Mouse (Mus musculus) MEL (cell line): ENCODE results near the gene Map3k6. TPM values are rescaled to one million over a fixed set of nuclear protein-coding genes. Genes with fewer than 3 reads are reported as not detected.

ENCODE experiments used
- DNase-seq: peaks from one replicate; pipeline ENCODE4 v3.0.0; 2011; ENCODE audit warnings: low read depth, low spot score
- H3K27ac ChIP-seq: 2 replicates; pipeline ENCODE4 v1.5.1; 2012; ENCODE audit warnings: low read depth, mild to moderate bottlenecking, control low read depth, low read length, moderate library complexity; ENCODE audit not compliant: control insufficient read depth
- H3K27me3 ChIP-seq, 2 experiments: fragments of 150-350 bp in 1 of 2; sonication (generic) in 1 of 2; 2 replicates each; pipeline ENCODE4 v1.6.1; 2012; ENCODE audit warnings: low read length in 2 of 2, mild to moderate bottlenecking in 2 of 2, improper control_type of control experiment in 1 of 2, moderate library complexity in 1 of 2; ENCODE audit not compliant: insufficient read depth in 2 of 2, control insufficient read depth in 1 of 2
- H3K36me3 ChIP-seq, 2 experiments: 2 replicates each; pipeline ENCODE4 v1.6.1; 2012 to 2014; ENCODE audit warnings: low read length in 2 of 2, improper control_type of control experiment in 1 of 2, inconsistent platforms in 1 of 2, mild to moderate bottlenecking in 1 of 2; ENCODE audit not compliant: insufficient read depth in 2 of 2, control insufficient read depth in 1 of 2
- H3K4me1 ChIP-seq, 2 experiments: fragments of 150-350 bp in 1 of 2; sonication (generic) in 1 of 2; 2 replicates each; pipeline ENCODE4 v1.6.1; 2012; ENCODE audit warnings: low read length in 2 of 2, improper control_type of control experiment in 1 of 2, mild to moderate bottlenecking in 1 of 2; ENCODE audit not compliant: insufficient read depth in 2 of 2, control insufficient read depth in 1 of 2
- H3K4me3 ChIP-seq, 2 experiments: fragments of 150-350 bp in 1 of 2; sonication (generic) in 1 of 2; 2 replicates each; pipeline ENCODE4 v1.5.1; 2012; ENCODE audit warnings: low read depth in 2 of 2, low read length in 2 of 2, mild to moderate bottlenecking in 2 of 2, moderate library complexity in 2 of 2, control low read depth in 1 of 2, improper control_type of control experiment in 1 of 2; ENCODE audit not compliant: control insufficient read depth in 1 of 2, insufficient read depth in 1 of 2
- H3K79me2 ChIP-seq: 2 replicates; pipeline ENCODE4 v1.6.1; 2012; ENCODE audit warnings: mild to moderate bottlenecking, low read length, moderate library complexity; ENCODE audit not compliant: control insufficient read depth, poor library complexity, insufficient read depth
- H3K9ac ChIP-seq: 2 replicates; pipeline ENCODE4 v1.6.1; 2012; ENCODE audit warnings: low read depth, mild to moderate bottlenecking, control low read depth, low read length, moderate library complexity; ENCODE audit not compliant: control insufficient read depth, poor library complexity, severe bottlenecking
- H3K9me3 ChIP-seq: fragments of 150-350 bp; sonication (generic); replicated peaks from 2 replicates; pipeline ENCODE4 v1.6.1; 2012; ENCODE audit warnings: mild to moderate bottlenecking, low read length, improper control_type of control experiment, moderate library complexity; ENCODE audit not compliant: insufficient read depth
- CHD1 ChIP-seq: IDR thresholded peaks from 2 replicates; pipeline ENCODE4 v1.6.1; 2012; ENCODE audit warnings: low read depth, mild to moderate bottlenecking, inconsistent platforms, low read length, improper control_type of control experiment
- CHD2 ChIP-seq: IDR thresholded peaks from 2 replicates; pipeline ENCODE4 v1.6.1; 2011; ENCODE audit warnings: low read length, improper control_type of control experiment
- GABPA ChIP-seq: IDR thresholded peaks from 2 replicates; pipeline ENCODE4 v1.6.1; 2012; ENCODE audit warnings: low read depth, mild to moderate bottlenecking, inconsistent platforms, low read length, improper control_type of control experiment, moderate library complexity
- GATA1 ChIP-seq: IDR thresholded peaks from 2 replicates; pipeline ENCODE4 v1.6.1; 2011; ENCODE audit warnings: low read depth, low read length, improper control_type of control experiment
- MAX ChIP-seq: IDR thresholded peaks from 2 replicates; pipeline ENCODE4 v1.6.1; 2011; ENCODE audit warnings: low read length, improper control_type of control experiment
- MAZ ChIP-seq: IDR thresholded peaks from 2 replicates; pipeline ENCODE4 v1.6.1; 2012; ENCODE audit warnings: low read depth, mild to moderate bottlenecking, inconsistent platforms, low read length, improper control_type of control experiment
- MEF2A ChIP-seq: IDR thresholded peaks from 2 replicates; pipeline ENCODE4 v1.6.1; 2014; ENCODE audit warnings: low read depth, mild to moderate bottlenecking, inconsistent platforms, low read length, improper control_type of control experiment; ENCODE audit not compliant: poor library complexity, insufficient replicate concordance, severe bottlenecking; ENCODE audit errors: extremely low read depth
- MYC ChIP-seq: IDR thresholded peaks from 2 replicates; pipeline ENCODE4 v1.6.1; 2011; ENCODE audit warnings: low read depth, mild to moderate bottlenecking, low read length, improper control_type of control experiment, moderate library complexity
- NELFE ChIP-seq: IDR thresholded peaks from 2 replicates; pipeline ENCODE4 v1.6.1; 2011; ENCODE audit warnings: low read depth, low read length, improper control_type of control experiment
- POLR2AphosphoS5 ChIP-seq: IDR thresholded peaks from 2 replicates; pipeline ENCODE4 v1.6.1; 2012; ENCODE audit warnings: low read depth, borderline replicate concordance, mild to moderate bottlenecking, inconsistent platforms, low read length, moderate library complexity, mixed read lengths
- TAL1 ChIP-seq: IDR thresholded peaks from 2 replicates; pipeline ENCODE4 v1.6.1; 2012; ENCODE audit warnings: mild to moderate bottlenecking, inconsistent platforms, low read length, moderate library complexity, mixed read lengths
- USF1 ChIP-seq: IDR thresholded peaks from 2 replicates; pipeline ENCODE4 v1.6.1; 2014; ENCODE audit warnings: low read depth, mild to moderate bottlenecking, inconsistent platforms, low read length, improper control_type of control experiment, moderate library complexity
- polyA plus RNA-seq, 2 experiments: library from polyadenylated mRNA; stranded (reverse) in 1 of 2; unstranded in 1 of 2; fragments of >175 nt in 1 of 2; fragments of >200 nt in 1 of 2; gene quantifications; 2 replicates each; pipeline versions ENCODE4 v1.2.1 to v1.2.4; 2012; ENCODE audit warnings: low replicate concordance in 2 of 2, low read depth in 1 of 2; ENCODE audit not compliant: insufficient read length in 2 of 2, insufficient read depth in 1 of 2, missing spikeins in 1 of 2
- total RNA-seq: library from RNA; depleted of rRNA; stranded (reverse); fragments of 300-350 nt; gene quantifications from 2 replicates; pipeline ENCODE4 v1.2.3, GENCODE M21; 2012

Map3k6 gene
- total and polyA plus RNA-seq, 3 experiments: 19.1 to 21.9 TPM; not detected in 1

DNA sequence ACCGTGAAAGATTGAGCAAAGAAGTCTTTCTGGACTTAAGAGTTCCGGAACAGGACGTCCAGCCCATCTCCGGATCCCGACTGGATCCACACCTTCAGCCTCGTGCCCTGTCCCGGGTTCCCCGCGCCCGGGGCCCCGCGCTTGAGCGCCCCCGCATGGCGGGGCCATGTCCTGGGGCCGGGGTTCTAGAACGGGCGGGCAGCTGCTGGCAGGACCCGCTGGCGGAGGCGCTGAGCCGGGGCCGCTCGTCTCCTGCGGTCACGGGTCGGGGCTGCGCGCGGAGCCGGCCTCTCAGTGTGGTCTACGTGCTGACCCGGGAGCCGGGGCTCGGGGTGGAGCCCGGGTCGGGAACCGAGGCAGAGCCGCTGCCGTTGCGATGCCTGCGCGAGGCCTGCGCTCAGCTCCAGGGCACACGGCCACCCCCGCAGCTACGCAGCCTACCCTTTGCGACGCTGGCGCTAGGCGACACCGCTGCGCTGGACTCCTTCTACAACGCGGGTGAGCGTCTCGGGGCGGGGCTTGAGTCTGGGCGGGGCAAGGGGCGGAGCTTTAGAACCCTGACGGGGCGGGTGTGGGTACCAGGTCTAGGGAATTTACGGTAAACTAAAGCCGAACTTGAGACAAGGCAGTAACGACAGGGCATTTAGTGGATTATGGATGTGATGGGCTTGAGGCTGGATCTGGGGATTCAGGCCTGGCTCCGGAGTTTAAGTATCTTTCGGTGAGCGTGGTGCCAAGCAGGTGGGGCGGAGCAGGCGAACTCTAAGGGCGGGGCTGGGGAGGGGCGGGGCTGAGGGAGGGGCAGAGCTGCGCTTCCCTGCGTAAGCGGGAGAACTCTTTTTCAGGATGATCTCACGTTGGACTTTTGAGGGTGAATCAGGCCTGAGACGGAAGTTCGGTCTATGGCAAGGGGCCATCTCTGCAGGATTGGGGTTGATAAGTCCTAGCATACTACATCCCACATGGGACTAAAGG is 603 bp downstream of the Map3k6 start (continued):
- TF ChIP-seq CHD1 (no peak), GATA1 (peak; percentile 45), GABPA (no peak), USF1 (no peak), POLR2AphosphoS5 (no peak)

GRCm38 (mm10) chr4:133241910-133242309 is 1.3 kb downstream of the Map3k6 start:
- Histone ChIP-seq H3K4me1 (peaks cover 10 to 67% of the 10 kb centered on the region in 2 experiments), H3K4me3 (peak overlapping the region; percentile 75 to 85), H3K27ac (peak overlapping the region; percentile 94), H3K9ac (peak overlapping the region; percentile 30), H3K79me2 (peaks cover 8% of the 10 kb centered on the region), H3K36me3 (peaks cover 0 to 42% of the 10 kb centered on the region in 2 experiments; a peak in 2 of 4 replicates), H3K9me3 (no peaks in the 10 kb centered on the region), H3K27me3 (no peaks in the 10 kb centered on the region)
- TF ChIP-seq CHD2 (no peak), TAL1 (peak; percentile 30)
- no peak for DNase-seq

- TF ChIP-seq NELFE: no peak
- TF ChIP-seq USF1: no peak
- no peak for TF ChIP-seq TAL1
- TF ChIP-seq MEF2A: no peak
- no peak for TF ChIP-seq MAX
- no peak for TF ChIP-seq CHD2
- no peak for TF ChIP-seq MAZ
- no peak for TF ChIP-seq MYC
- H3K79me2 ChIP-seq: peaks cover 8% of the 10 kb centered on the region
- peaks cover 10 to 75% of the 10 kb centered on the region in 2 experiments for H3K4me1 ChIP-seq
- no peak overlapping the region for H3K4me3 ChIP-seq
- H3K36me3 ChIP-seq: peaks cover 0 to 49% of the 10 kb centered on the region in 2 experiments; a peak in 2 of 4 replicates
- no peak for DNase-seq
- H3K27me3 ChIP-seq: no peaks in the 10 kb centered on the region
- no peak overlapping the region for H3K9ac ChIP-seq
- H3K27ac ChIP-seq: peak overlapping the region; percentile 94
- no peaks in the 10 kb centered on the region for H3K9me3 ChIP-seq
These were observed 2.1 kb downstream of the Map3k6 start for GRCm38 (mm10) chr4:133242710-133243109.
